Mouse (Mus musculus) embryonic facial prominence, embryonic 11.5 days (tissue): ENCODE measurements at regions not wholly inside any gene's neighbourhood (a gene's known extent, or its start where the extent isn't known, plus 50 kb on each side); places are given as distances from the start of the nearest gene placed in this dataset.
A peak's percentile ranks its signal among the peaks of the same experiment; 100 is the strongest.

Experiments used
- ATAC-seq: fragments of 200-750 bp; cut with Nextera tagmentation; replicated peaks from 2 replicates; pipeline ENCODE4 v1.8.0; 2017; ENCODE audit warnings: low read depth; ENCODE audit not compliant: insufficient number of reproducible peaks, low FRiP score, low TSS enrichment
- DNase-seq: peaks from one replicate; pipeline ENCODE4 v3.0.0-alpha.2; 2015; ENCODE audit warnings: low spot score
- H3K27ac ChIP-seq: fragments of 300-500 bp; sonication (generic); replicated peaks from 2 replicates; pipeline ENCODE4 v1.5.1; 2014; ENCODE audit warnings: mild to moderate bottlenecking, low read depth, low read length, control low read depth
- H3K27me3 ChIP-seq: fragments of 300-500 bp; sonication (generic); 2 replicates; pipeline ENCODE4 v1.6.1; 2014; ENCODE audit warnings: mild to moderate bottlenecking, low read length, moderate library complexity, mixed read lengths; ENCODE audit not compliant: control insufficient read depth, insufficient read depth
- H3K36me3 ChIP-seq: fragments of 300-500 bp; sonication (generic); replicated peaks from 2 replicates; pipeline ENCODE4 v1.6.1; 2014; ENCODE audit warnings: low read depth, mild to moderate bottlenecking, low read length, moderate library complexity, mixed read lengths; ENCODE audit not compliant: control insufficient read depth, insufficient read depth
- H3K4me1 ChIP-seq: fragments of 300-500 bp; sonication (generic); 2 replicates; pipeline ENCODE4 v1.6.1; 2014; ENCODE audit warnings: low read length, mixed read lengths; ENCODE audit not compliant: control insufficient read depth, insufficient read depth
- H3K4me2 ChIP-seq: fragments of 300-500 bp; sonication (generic); 2 replicates; pipeline ENCODE4 v1.6.1; 2014; ENCODE audit warnings: low read depth, mild to moderate bottlenecking, control low read depth, low read length, moderate library complexity
- H3K4me3 ChIP-seq: fragments of 300-500 bp; sonication (generic); 2 replicates; pipeline ENCODE4 v1.5.1; 2014; ENCODE audit warnings: low read depth, low read length, control low read depth
- H3K9ac ChIP-seq: fragments of 300-500 bp; sonication (generic); replicated peaks from 2 replicates; pipeline ENCODE4 v1.6.1; 2014; ENCODE audit warnings: mild to moderate bottlenecking, control low read depth, low read length
- H3K9me3 ChIP-seq: fragments of 300-500 bp; sonication (generic); replicated peaks from 2 replicates; pipeline ENCODE4 v1.6.1; 2016; ENCODE audit warnings: mild to moderate bottlenecking, low read length, inconsistent platforms, mixed read lengths; ENCODE audit not compliant: control insufficient read depth
- WGBS: fragments of 180-500 bp; shearing (Covaris S2); extraction: QIAGEN DNeasy Blood & Tissue Kit; methylation state at CpG from one replicate; pipeline ENCODE4 v1.1.7; 2014; 5-methylcytosine and 5-hydroxymethylcytosine counted together

- no peaks in the 10 kb centered on the region for H3K9me3 ChIP-seq
- DNase-seq (no peak), ATAC-seq (no peak)
- no peak overlapping the region for H3K9ac ChIP-seq
- 67% methylated on average over 8 of the region's 8 CpGs for WGBS
- no peaks in the 10 kb centered on the region for H3K4me1 ChIP-seq
- H3K4me3 ChIP-seq, result no peak overlapping the region
- no peaks in the 10 kb centered on the region for H3K27me3 ChIP-seq
- no peak overlapping the region for H3K27ac ChIP-seq
- H3K4me2 ChIP-seq, result no peak overlapping the region
- H3K36me3 ChIP-seq, result no peaks in the 10 kb centered on the region
Observed at GRCm38 (mm10) chr17:51986920-51987319, 153.8 kb upstream of the Satb1 start.

- Histone ChIP-seq H3K9me3 (no peaks in the 10 kb centered on the region), H3K9ac (no peak overlapping the region), H3K36me3 (no peaks in the 10 kb centered on the region), H3K27me3 (no peaks in the 10 kb centered on the region), H3K27ac (no peak overlapping the region), H3K4me3 (no peak overlapping the region), H3K4me1 (no peaks in the 10 kb centered on the region), H3K4me2 (no peak overlapping the region)
- DNase-seq (no peak), ATAC-seq (no peak)
- WGBS, result 69% methylated on average over 14 of the region's 14 CpGs
Observed at GRCm38 (mm10) chr17:51986212-51986611, 153.1 kb upstream of the Satb1 start.

GRCm38 (mm10) chr17:51979126-51979525 lies 146.0 kb upstream of the Satb1 start:
- ATAC-seq (no peak), DNase-seq (no peak)
- Histone ChIP-seq H3K9ac (no peak overlapping the region), H3K4me3 (no peak overlapping the region), H3K4me2 (no peak overlapping the region), H3K36me3 (no peaks in the 10 kb centered on the region), H3K4me1 (no peaks in the 10 kb centered on the region), H3K27me3 (no peaks in the 10 kb centered on the region), H3K9me3 (no peaks in the 10 kb centered on the region), H3K27ac (no peak overlapping the region)
- 90% methylated on average over 2 of the region's 2 CpGs for WGBS

GRCm38 (mm10) chr17:51971444-51971843 lies 138.4 kb upstream of the Satb1 start:
- ATAC-seq (no peak), DNase-seq (peak; percentile 43)
- Histone ChIP-seq H3K4me1 (no peaks in the 10 kb centered on the region), H3K9me3 (no peaks in the 10 kb centered on the region), H3K4me3 (no peak overlapping the region), H3K27me3 (no peaks in the 10 kb centered on the region), H3K4me2 (no peak overlapping the region), H3K36me3 (no peaks in the 10 kb centered on the region), H3K9ac (no peak overlapping the region), H3K27ac (no peak overlapping the region)
- 44% methylated on average over 3 of the region's 3 CpGs for WGBS

GRCm38 (mm10) chr17:51966573-51967284 lies 133.6 kb upstream of the Satb1 start:
- H3K4me2 ChIP-seq, result no peak overlapping the region
- no peak overlapping the region for H3K27ac ChIP-seq
- no peak overlapping the region for H3K9ac ChIP-seq
- no peaks in the 10 kb centered on the region for H3K9me3 ChIP-seq
- 85% methylated on average over 11 of the region's 11 CpGs for WGBS
- no peaks in the 10 kb centered on the region for H3K36me3 ChIP-seq
- H3K27me3 ChIP-seq, result no peaks in the 10 kb centered on the region
- no peak overlapping the region for H3K4me3 ChIP-seq
- DNase-seq, result no peak
- ATAC-seq, result no peak
- H3K4me1 ChIP-seq, result no peaks in the 10 kb centered on the region

GRCm38 (mm10) chr17:51962529-51963110 lies 129.5 kb upstream of the Satb1 start:
- Histone ChIP-seq H3K27ac (no peak overlapping the region), H3K9ac (no peak overlapping the region), H3K9me3 (no peaks in the 10 kb centered on the region), H3K4me1 (no peaks in the 10 kb centered on the region), H3K4me2 (no peak overlapping the region), H3K4me3 (no peak overlapping the region), H3K36me3 (no peaks in the 10 kb centered on the region), H3K27me3 (no peaks in the 10 kb centered on the region)
- DNase-seq (no peak), ATAC-seq (no peak)
- 80% methylated on average over 12 of the region's 12 CpGs for WGBS

GRCm38 (mm10) chr17:51961337-51961736 lies 128.2 kb upstream of the Satb1 start:
- 89% methylated on average over 4 of the region's 4 CpGs for WGBS
- ATAC-seq (no peak), DNase-seq (no peak)
- H3K9me3 ChIP-seq, result no peaks in the 10 kb centered on the region
- H3K4me1 ChIP-seq, result no peaks in the 10 kb centered on the region
- H3K27me3 ChIP-seq, result no peaks in the 10 kb centered on the region
- H3K36me3 ChIP-seq, result no peaks in the 10 kb centered on the region
- no peak overlapping the region for H3K4me2 ChIP-seq
- no peak overlapping the region for H3K27ac ChIP-seq
- H3K9ac ChIP-seq, result no peak overlapping the region
- H3K4me3 ChIP-seq, result no peak overlapping the region

GRCm38 (mm10) chr17:51956275-51956674 lies 123.2 kb upstream of the Satb1 start:
- no peak overlapping the region for H3K4me2 ChIP-seq
- H3K36me3 ChIP-seq, result no peaks in the 10 kb centered on the region
- no peaks in the 10 kb centered on the region for H3K4me1 ChIP-seq
- WGBS, result 95% methylated on average over 13 of the region's 13 CpGs
- no peak overlapping the region for H3K4me3 ChIP-seq
- H3K9ac ChIP-seq, result no peak overlapping the region
- DNase-seq, result no peak
- H3K27me3 ChIP-seq, result no peaks in the 10 kb centered on the region
- ATAC-seq, result no peak
- no peaks in the 10 kb centered on the region for H3K9me3 ChIP-seq
- no peak overlapping the region for H3K27ac ChIP-seq
